Mouse (Mus musculus) limb, embryonic 15.5 days (tissue): ENCODE measurements at regions not wholly inside any gene's neighbourhood (a gene's known extent, or its start where the extent isn't known, plus 50 kb on each side); places are given as distances from the start of the nearest gene placed in this dataset.

Experiments
- ATAC-seq: fragments of 200-750 bp; cut with Nextera tagmentation; 2 replicates; pipeline ENCODE4 v1.8.0; 2017; ENCODE audit warnings: low read depth, moderate TSS enrichment; ENCODE audit not compliant: insufficient number of reproducible peaks, low FRiP score, low TSS enrichment
- H3K27ac ChIP-seq: fragments of 300-500 bp; sonication (generic); 2 replicates; pipeline ENCODE4 v1.5.1; 2015; ENCODE audit warnings: moderate library complexity, mild to moderate bottlenecking, inconsistent platforms
- H3K27me3 ChIP-seq: fragments of 300-500 bp; sonication (generic); 2 replicates; pipeline ENCODE4 v1.6.1; 2015; ENCODE audit warnings: inconsistent platforms
- H3K36me3 ChIP-seq: fragments of 300-500 bp; sonication (generic); 2 replicates; pipeline ENCODE4 v1.6.1; 2015; ENCODE audit warnings: inconsistent platforms
- H3K4me1 ChIP-seq: fragments of 300-500 bp; sonication (generic); 2 replicates; pipeline ENCODE4 v1.6.1; 2015; ENCODE audit warnings: inconsistent platforms
- H3K4me2 ChIP-seq: fragments of 300-500 bp; sonication (generic); 2 replicates; pipeline ENCODE4 v1.6.1; 2015; ENCODE audit warnings: mild to moderate bottlenecking, inconsistent platforms
- H3K4me3 ChIP-seq: fragments of 300-500 bp; sonication (generic); 2 replicates; pipeline ENCODE4 v1.5.1; 2015; ENCODE audit warnings: mild to moderate bottlenecking, inconsistent platforms
- H3K9ac ChIP-seq: fragments of 300-500 bp; sonication (generic); 2 replicates; pipeline ENCODE4 v1.6.1; 2015; ENCODE audit warnings: inconsistent platforms
- H3K9me3 ChIP-seq: fragments of 300-500 bp; sonication (generic); 2 replicates; pipeline ENCODE4 v1.6.1; 2016; ENCODE audit warnings: inconsistent platforms
- WGBS: fragments of 180-500 bp; shearing (Covaris S2); methylation state at CpG from one replicate; pipeline ENCODE4 v1.1.7; 2015; 5-methylcytosine and 5-hydroxymethylcytosine counted together

GRCm38 (mm10) chr16:5310736-5311135 lies 55.0 kb upstream of the Eef2kmt start:
- no peak overlapping the region for H3K4me3 ChIP-seq
- H3K27ac ChIP-seq, result no peak overlapping the region
- ATAC-seq, result no peak
- H3K9me3 ChIP-seq, result no peaks in the 10 kb centered on the region
- no peak overlapping the region for H3K9ac ChIP-seq
- peaks cover 18% of the 10 kb centered on the region for H3K27me3 ChIP-seq
- H3K4me1 ChIP-seq, result peaks cover 5% of the 10 kb centered on the region
- WGBS, result 86% methylated on average over 10 of the region's 10 CpGs
- no peaks in the 10 kb centered on the region for H3K36me3 ChIP-seq
- H3K4me2 ChIP-seq, result no peak overlapping the region

DNA sequence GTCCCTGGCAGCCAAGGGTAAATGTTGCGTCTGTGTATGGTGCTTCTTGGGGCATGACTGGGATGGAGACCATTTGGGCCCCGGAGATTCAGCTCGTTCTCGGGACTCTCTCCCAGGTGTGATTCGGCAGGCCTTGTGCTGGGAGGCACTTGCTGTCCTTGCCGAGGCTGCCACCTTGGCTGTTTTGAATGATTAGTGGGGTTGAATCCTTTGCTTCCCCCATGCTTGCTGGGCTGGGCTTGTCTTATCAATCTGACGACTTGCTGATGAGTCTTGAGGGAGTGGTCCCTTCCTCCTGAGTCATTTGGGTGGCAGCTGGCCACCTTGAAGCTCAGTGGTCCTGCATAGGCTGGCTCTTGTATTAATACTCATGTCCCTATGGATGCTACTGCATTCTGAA lies 52.0 kb upstream of the Eef2kmt start:
- Histone ChIP-seq H3K4me3 (no peak overlapping the region), H3K4me2 (no peak overlapping the region), H3K9ac (no peak overlapping the region), H3K36me3 (no peaks in the 10 kb centered on the region), H3K27me3 (peaks cover 18% of the 10 kb centered on the region), H3K27ac (no peak overlapping the region), H3K9me3 (no peaks in the 10 kb centered on the region), H3K4me1 (peaks cover 5% of the 10 kb centered on the region)
- 61% methylated on average over 7 of the region's 7 CpGs for WGBS
- ATAC-seq, result no peak

- 67% methylated on average over 7 of the region's 7 CpGs for WGBS
- Histone ChIP-seq H3K4me3 (peak overlapping the region; percentile 42), H3K4me2 (peak overlapping the region; percentile 88), H3K9me3 (no peaks in the 10 kb centered on the region), H3K36me3 (no peaks in the 10 kb centered on the region), H3K27ac (no peak overlapping the region), H3K27me3 (peaks cover 18% of the 10 kb centered on the region), H3K4me1 (peaks cover 5% of the 10 kb centered on the region), H3K9ac (0 out of 2 replicates have a peak overlapping the region, but pooled peaks have one; percentile 40)
- peak; percentile 20; the same call in 1 of the 2 replicates for ATAC-seq
These were observed 51.4 kb upstream of the Eef2kmt start for GRCm38 (mm10) chr16:5307249-5307605.

- ATAC-seq, result peak; percentile 55; the same call in 1 of the 2 replicates
- H3K27me3 ChIP-seq, result peaks cover 18% of the 10 kb centered on the region
- no peaks in the 10 kb centered on the region for H3K36me3 ChIP-seq
- peaks cover 5% of the 10 kb centered on the region for H3K4me1 ChIP-seq
- no peak overlapping the region for H3K27ac ChIP-seq
- H3K9ac ChIP-seq, result peak overlapping the region; percentile 40; the same call in 1 of the 2 replicates
- 2% methylated on average over 36 of the region's 36 CpGs for WGBS
- H3K4me3 ChIP-seq, result peak overlapping the region; percentile 42
- peak overlapping the region; percentile 88 for H3K4me2 ChIP-seq
- H3K9me3 ChIP-seq, result no peaks in the 10 kb centered on the region
These were observed 50.9 kb upstream of the Eef2kmt start for GRCm38 (mm10) chr16:5306588-5307248.
